Mouse (Mus musculus): ENCODE measurements around the gene Ank3. TPM values are rescaled to one million over a fixed set of nuclear protein-coding genes. Genes with fewer than 3 reads are reported as not detected.

The Ank3 gene
- polyA plus RNA-seq, 1 experiment from 2014 or later, result 136 TPM

DNA sequence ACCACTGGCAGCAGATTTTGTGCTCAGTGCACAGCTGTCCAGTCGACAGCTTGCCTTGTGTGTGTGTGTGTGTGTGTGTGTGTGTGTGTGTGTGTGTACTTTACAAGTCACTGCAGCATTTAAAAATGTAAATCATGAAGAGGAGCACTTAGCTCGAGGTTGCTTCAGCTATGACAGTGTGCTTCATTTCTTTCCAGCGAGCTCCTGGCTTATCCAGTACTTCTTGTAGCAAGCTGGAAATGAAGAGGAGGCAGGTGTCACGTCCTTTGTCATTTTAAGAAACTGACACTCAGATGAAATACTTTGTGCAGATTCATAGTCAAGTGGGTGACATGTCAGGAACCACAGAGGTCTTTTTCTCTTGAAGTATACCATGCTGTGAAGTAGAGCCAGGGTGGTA is 66.3 kb downstream of the Ank3 start:
- no peak overlapping the region for H3K4me3 ChIP-seq (replicated peaks; ENCODE audit: low read length)
- no peaks in the 10 kb centered on the region for H3K36me3 ChIP-seq (replicated peaks; ENCODE audit: control insufficient read depth, insufficient read depth)
- H3K4me1 ChIP-seq (replicated peaks; ENCODE audit: control insufficient read depth, insufficient read depth, low read length), result peaks cover 52% of the 10 kb centered on the region
- ATAC-seq (ENCODE audit: low FRiP score) (no peak), DNase-seq (ENCODE audit: low spot score) (no peak)
- no peak overlapping the region for H3K4me2 ChIP-seq (replicated peaks)
- peak overlapping the region; percentile 78 for H3K27ac ChIP-seq
- H3K9me3 ChIP-seq (ENCODE audit: control insufficient read depth, low read length), result no peaks in the 10 kb centered on the region
- no peaks in the 10 kb centered on the region for H3K27me3 ChIP-seq (ENCODE audit: control insufficient read depth, insufficient read depth, low read length)
- 40% methylated on average over 4 of the region's 4 CpGs for WGBS
- H3K9ac ChIP-seq, result no peak overlapping the region

DNA sequence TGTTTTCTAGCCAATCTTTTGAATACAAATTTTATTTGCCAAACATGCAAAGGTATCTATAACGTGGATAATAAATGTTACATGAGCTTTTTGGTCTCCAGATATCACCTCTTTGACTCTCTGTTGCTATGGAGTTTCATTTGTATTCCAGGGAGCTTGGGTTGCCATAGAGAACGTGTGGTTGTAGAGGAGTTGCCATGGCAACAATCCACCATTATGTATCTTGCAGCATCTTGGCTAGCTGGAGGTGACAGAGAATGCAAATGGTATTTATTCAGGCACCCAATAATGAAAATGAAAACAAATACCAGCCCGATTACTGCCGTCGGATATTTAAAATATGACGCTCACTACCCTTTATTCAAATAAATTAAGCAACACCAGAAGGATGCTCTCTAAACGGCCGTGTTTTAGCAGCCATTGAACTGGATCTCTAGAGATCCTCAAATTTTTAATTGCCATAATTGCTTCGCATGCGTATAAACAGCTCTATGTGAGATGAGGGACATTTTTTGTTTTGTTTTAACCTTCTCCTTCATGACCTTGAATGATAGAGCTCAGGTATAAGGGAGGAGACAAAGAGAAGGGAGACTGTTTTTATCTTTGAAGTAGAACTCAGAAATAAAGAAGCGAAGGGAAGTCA is 67.1 kb downstream of the Ank3 start:
- WGBS, result 26% methylated on average over 11 of the region's 11 CpGs
- H3K9me3 ChIP-seq (ENCODE audit: control insufficient read depth, low read length), result no peaks in the 10 kb centered on the region
- 0 out of 2 replicates have a peak overlapping the region, but pooled peaks have one; percentile 3 for H3K4me3 ChIP-seq (replicated peaks; ENCODE audit: low read length)
- H3K9ac ChIP-seq, result 0 out of 2 replicates have a peak overlapping the region, but pooled peaks have one; percentile 16
- H3K27ac ChIP-seq, result peak overlapping the region; percentile 97
- no peaks in the 10 kb centered on the region for H3K36me3 ChIP-seq (replicated peaks; ENCODE audit: control insufficient read depth, insufficient read depth)
- H3K4me2 ChIP-seq (replicated peaks), result peak overlapping the region; percentile 50
- ATAC-seq (ENCODE audit: low FRiP score), result peak; percentile 85
- H3K27me3 ChIP-seq (ENCODE audit: control insufficient read depth, insufficient read depth, low read length), result no peaks in the 10 kb centered on the region
- peak; percentile 89 for DNase-seq (ENCODE audit: low spot score)
- peaks cover 52% of the 10 kb centered on the region for H3K4me1 ChIP-seq (replicated peaks; ENCODE audit: control insufficient read depth, insufficient read depth, low read length)

DNA sequence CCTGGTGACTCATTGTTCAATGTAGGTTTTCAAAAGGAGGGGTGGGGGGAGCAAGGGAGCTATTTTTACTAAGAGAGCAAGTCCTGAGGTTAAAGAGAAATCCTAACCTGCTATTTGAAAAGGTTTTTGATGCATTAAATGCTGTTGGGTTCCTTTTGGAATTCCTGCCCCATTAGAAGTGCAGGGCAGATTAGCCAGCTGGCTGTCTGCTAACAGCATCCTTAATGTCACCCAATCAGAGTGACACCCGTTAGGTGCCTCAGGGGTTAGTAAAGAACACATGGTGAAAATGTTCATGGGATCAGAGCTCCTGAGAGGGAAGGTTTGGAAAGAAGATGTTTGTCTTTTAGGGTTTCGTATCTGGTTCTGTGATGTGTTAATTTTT is 67.6 kb downstream of the Ank3 start:
- Histone ChIP-seq H3K4me1 (replicated peaks; ENCODE audit: control insufficient read depth, insufficient read depth, low read length) (peaks cover 52% of the 10 kb centered on the region), H3K27ac (peak overlapping the region; percentile 97), H3K27me3 (ENCODE audit: control insufficient read depth, insufficient read depth, low read length) (no peaks in the 10 kb centered on the region), H3K4me3 (replicated peaks; ENCODE audit: low read length) (no peak overlapping the region), H3K4me2 (replicated peaks) (peak overlapping the region; percentile 50), H3K9me3 (ENCODE audit: control insufficient read depth, low read length) (no peaks in the 10 kb centered on the region), H3K9ac (peak overlapping the region; percentile 16), H3K36me3 (replicated peaks; ENCODE audit: control insufficient read depth, insufficient read depth) (no peaks in the 10 kb centered on the region)
- 32% methylated on average over 2 of the region's 2 CpGs for WGBS
- ATAC-seq (ENCODE audit: low FRiP score), result no peak
- peak; percentile 48 for DNase-seq (ENCODE audit: low spot score)

DNA sequence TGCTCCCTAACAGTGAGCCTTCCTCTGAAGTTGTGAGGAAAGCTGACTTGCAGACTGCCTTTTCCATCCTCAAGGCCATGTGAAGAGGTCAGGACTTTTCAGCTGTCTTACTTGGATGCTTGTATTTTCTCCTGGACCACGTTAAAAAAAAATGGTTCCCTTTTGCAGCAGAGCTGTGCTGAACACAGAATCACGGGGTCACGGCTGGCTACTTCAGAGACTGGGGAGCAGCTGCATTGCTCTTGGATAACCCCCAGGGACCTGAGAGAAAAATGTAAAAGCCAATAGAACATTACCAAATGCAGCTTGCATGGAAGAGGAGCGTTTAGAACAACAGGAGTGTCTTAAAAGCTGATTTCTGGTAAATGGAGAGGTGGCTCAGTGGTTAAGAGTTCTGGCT is 68.0 kb downstream of the Ank3 start:
- H3K9me3 ChIP-seq (ENCODE audit: control insufficient read depth, low read length), result no peaks in the 10 kb centered on the region
- peak overlapping the region; percentile 97 for H3K27ac ChIP-seq
- peak overlapping the region; percentile 50; the same call in 1 of the 2 replicates for H3K4me2 ChIP-seq (replicated peaks)
- 15% methylated on average over 4 of the region's 4 CpGs for WGBS
- no peak overlapping the region for H3K4me3 ChIP-seq (replicated peaks; ENCODE audit: low read length)
- H3K4me1 ChIP-seq (replicated peaks; ENCODE audit: control insufficient read depth, insufficient read depth, low read length), result peaks cover 52% of the 10 kb centered on the region
- ATAC-seq (ENCODE audit: low FRiP score), result no peak
- DNase-seq (ENCODE audit: low spot score), result no peak
- H3K27me3 ChIP-seq (ENCODE audit: control insufficient read depth, insufficient read depth, low read length), result no peaks in the 10 kb centered on the region
- H3K9ac ChIP-seq, result peak overlapping the region; percentile 16
- no peaks in the 10 kb centered on the region for H3K36me3 ChIP-seq (replicated peaks; ENCODE audit: control insufficient read depth, insufficient read depth)

DNA sequence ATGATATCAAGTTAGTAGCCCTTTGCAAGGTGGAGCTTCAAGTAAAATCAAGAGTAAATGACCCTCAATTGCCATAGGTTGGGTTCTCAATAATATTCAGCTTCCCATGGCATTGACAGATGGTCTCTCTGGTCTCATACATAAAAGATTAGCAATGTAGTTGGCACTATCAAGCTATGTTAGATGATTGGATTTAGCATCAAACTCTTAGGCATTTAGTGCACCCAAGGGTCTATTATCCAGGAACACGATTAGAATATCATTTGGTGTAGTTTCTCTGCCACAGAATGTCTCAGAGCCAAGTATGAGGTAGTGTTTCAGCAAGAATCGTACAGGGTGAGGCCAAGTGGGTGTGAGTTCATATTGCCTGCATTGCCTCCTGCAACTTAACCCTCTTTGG is 68.6 kb downstream of the Ank3 start:
- ATAC-seq (ENCODE audit: low FRiP score) (peak; percentile 37; the same call in 1 of the 2 replicates), DNase-seq (ENCODE audit: low spot score) (no peak)
- peaks cover 52% of the 10 kb centered on the region for H3K4me1 ChIP-seq (replicated peaks; ENCODE audit: control insufficient read depth, insufficient read depth, low read length)

DNA sequence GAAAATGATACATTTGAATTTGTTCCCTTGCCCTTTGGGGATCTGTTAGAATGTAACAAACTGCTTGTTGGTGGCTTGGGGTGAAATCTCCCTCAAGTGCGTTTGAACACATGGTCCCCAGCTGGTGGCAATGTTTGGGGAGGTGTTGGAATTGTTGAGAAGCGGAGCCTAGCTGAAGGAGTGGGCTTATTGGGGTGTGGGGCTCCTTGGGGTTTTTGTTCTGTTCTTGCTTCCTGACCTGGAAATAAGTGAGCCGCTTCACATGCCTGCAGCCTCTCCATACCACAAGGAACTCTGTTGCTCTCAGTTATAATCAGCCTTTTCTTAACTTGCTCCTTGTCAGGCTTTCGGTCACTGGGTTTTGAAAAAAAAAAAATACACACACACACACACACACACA is 73.3 kb downstream of the Ank3 start:
- Histone ChIP-seq H3K36me3 (replicated peaks; ENCODE audit: control insufficient read depth, insufficient read depth) (no peaks in the 10 kb centered on the region), H3K9me3 (ENCODE audit: control insufficient read depth, low read length) (no peaks in the 10 kb centered on the region), H3K4me3 (replicated peaks; ENCODE audit: low read length) (no peak overlapping the region), H3K9ac (no peak overlapping the region), H3K4me2 (replicated peaks) (no peak overlapping the region), H3K27me3 (ENCODE audit: control insufficient read depth, insufficient read depth, low read length) (no peaks in the 10 kb centered on the region), H3K4me1 (replicated peaks; ENCODE audit: control insufficient read depth, insufficient read depth, low read length) (peaks cover 26% of the 10 kb centered on the region), H3K27ac (no peak overlapping the region)
- no peak for DNase-seq (ENCODE audit: low spot score)
- 43% methylated on average over 4 of the region's 4 CpGs for WGBS
- no peak for ATAC-seq (ENCODE audit: low FRiP score)

More for the DNA sequence above, 68.6 kb downstream of the Ank3 start:
- H3K9ac ChIP-seq, result no peak overlapping the region
- H3K27ac ChIP-seq, result peak overlapping the region; percentile 97
- no peak overlapping the region for H3K4me3 ChIP-seq (replicated peaks; ENCODE audit: low read length)
- no peaks in the 10 kb centered on the region for H3K9me3 ChIP-seq (ENCODE audit: control insufficient read depth, low read length)
- H3K27me3 ChIP-seq (ENCODE audit: control insufficient read depth, insufficient read depth, low read length), result no peaks in the 10 kb centered on the region
- no peak overlapping the region for H3K4me2 ChIP-seq (replicated peaks)
- 41% methylated on average over 2 of the region's 2 CpGs for WGBS
- no peaks in the 10 kb centered on the region for H3K36me3 ChIP-seq (replicated peaks; ENCODE audit: control insufficient read depth, insufficient read depth)

DNA sequence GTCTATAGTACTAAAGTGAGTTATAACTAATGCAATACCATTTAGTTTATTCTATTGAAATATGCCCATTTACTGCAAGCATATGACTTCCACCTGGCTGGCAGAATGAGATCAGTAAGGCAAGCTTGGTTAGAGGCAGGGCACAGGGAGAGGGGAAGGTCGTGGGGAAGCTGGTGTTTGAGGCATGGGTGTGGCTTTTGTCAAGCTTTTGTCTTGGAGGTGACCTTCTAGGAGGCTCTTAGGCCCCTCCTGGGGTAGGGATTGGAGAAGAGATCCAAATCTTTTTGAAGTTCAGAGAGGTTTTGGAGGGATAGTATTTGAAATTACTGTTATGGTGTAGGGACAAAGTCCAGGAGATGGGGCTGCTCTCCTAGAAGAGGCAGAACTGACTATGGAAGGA is 78.3 kb downstream of the Ank3 start:
- no peaks in the 10 kb centered on the region for H3K4me1 ChIP-seq (replicated peaks; ENCODE audit: control insufficient read depth, insufficient read depth, low read length)
- no peak overlapping the region for H3K27ac ChIP-seq
- no peak overlapping the region for H3K4me2 ChIP-seq (replicated peaks)
- H3K4me3 ChIP-seq (replicated peaks; ENCODE audit: low read length), result no peak overlapping the region
- no peaks in the 10 kb centered on the region for H3K36me3 ChIP-seq (replicated peaks; ENCODE audit: control insufficient read depth, insufficient read depth)
- H3K9me3 ChIP-seq (ENCODE audit: control insufficient read depth, low read length), result no peaks in the 10 kb centered on the region
- ATAC-seq (ENCODE audit: low FRiP score), result no peak
- no peak for DNase-seq (ENCODE audit: low spot score)
- H3K9ac ChIP-seq, result no peak overlapping the region
- WGBS, result 22% methylated on average over 1 of the region's 1 CpGs
- no peaks in the 10 kb centered on the region for H3K27me3 ChIP-seq (ENCODE audit: control insufficient read depth, insufficient read depth, low read length)

DNA sequence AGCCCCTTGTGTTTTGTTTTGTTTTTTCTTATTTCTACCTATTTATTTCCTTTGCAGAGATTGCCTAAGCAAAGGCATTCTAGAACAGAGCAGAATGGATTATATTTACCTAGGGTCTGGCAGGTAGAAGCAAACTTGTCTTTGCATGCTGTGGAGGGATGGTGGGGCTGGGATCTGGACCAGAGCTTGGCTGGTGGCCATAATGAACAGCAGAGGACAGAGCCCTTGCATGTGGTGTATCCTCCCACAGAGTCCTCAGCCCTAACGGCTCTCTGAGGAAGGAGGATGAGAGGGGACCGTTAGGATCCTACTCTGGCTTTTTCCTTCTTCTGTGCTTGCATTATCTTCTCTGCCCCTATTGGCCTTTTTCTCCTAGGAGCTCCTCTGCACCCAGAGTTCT is 79.1 kb downstream of the Ank3 start:
- Histone ChIP-seq H3K9ac (no peak overlapping the region), H3K36me3 (replicated peaks; ENCODE audit: control insufficient read depth, insufficient read depth) (no peaks in the 10 kb centered on the region), H3K27me3 (ENCODE audit: control insufficient read depth, insufficient read depth, low read length) (no peaks in the 10 kb centered on the region), H3K27ac (no peak overlapping the region), H3K9me3 (ENCODE audit: control insufficient read depth, low read length) (no peaks in the 10 kb centered on the region), H3K4me3 (replicated peaks; ENCODE audit: low read length) (no peak overlapping the region), H3K4me2 (replicated peaks) (no peak overlapping the region), H3K4me1 (replicated peaks; ENCODE audit: control insufficient read depth, insufficient read depth, low read length) (no peaks in the 10 kb centered on the region)
- no peak for DNase-seq (ENCODE audit: low spot score)
- ATAC-seq (ENCODE audit: low FRiP score), result no peak
- WGBS, result 85% methylated on average over 2 of the region's 2 CpGs

DNA sequence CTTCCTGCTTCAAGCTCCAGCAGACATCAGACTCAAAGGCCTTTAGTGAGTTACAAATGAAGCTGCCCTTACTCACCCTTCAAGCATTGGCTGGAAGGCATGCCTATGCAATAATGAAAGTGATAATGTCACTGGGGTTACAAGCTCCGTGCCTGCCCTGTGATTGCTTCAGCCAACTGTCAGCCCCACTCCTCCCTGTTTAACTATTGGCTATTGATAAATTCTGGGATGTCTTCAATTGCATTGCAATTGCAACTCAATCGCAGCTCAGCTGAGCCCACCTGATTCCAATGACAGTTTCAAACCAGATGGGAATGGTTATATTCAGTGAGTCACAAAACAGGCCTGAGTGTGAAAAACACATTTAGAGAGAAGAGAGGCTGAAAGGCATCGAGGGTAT is 80.3 kb downstream of the Ank3 start:
- no peaks in the 10 kb centered on the region for H3K9me3 ChIP-seq (ENCODE audit: control insufficient read depth, low read length)
- H3K27me3 ChIP-seq (ENCODE audit: control insufficient read depth, insufficient read depth, low read length), result no peaks in the 10 kb centered on the region
- no peak overlapping the region for H3K4me3 ChIP-seq (replicated peaks; ENCODE audit: low read length)
- no peak overlapping the region for H3K9ac ChIP-seq
- 49% methylated on average over 3 of the region's 3 CpGs for whole genome bisulfite sequencing
- ATAC-seq (ENCODE audit: low FRiP score) (no peak), DNase-seq (ENCODE audit: low spot score) (no peak)
- H3K4me2 ChIP-seq (replicated peaks), result no peak overlapping the region
- H3K36me3 ChIP-seq (replicated peaks; ENCODE audit: control insufficient read depth, insufficient read depth), result no peaks in the 10 kb centered on the region
- H3K27ac ChIP-seq, result no peak overlapping the region
- no peaks in the 10 kb centered on the region for H3K4me1 ChIP-seq (replicated peaks; ENCODE audit: control insufficient read depth, insufficient read depth, low read length)
